Mouse (Mus musculus): Measurements from ENCODE around the gene Ubn1. TPM values are rescaled to one million over a fixed set of nuclear protein-coding genes. Genes with fewer than 3 reads are reported as not detected.

Ubn1 gene
- total and polyA plus RNA-seq, 2 experiments = 11.5 to 15.6 TPM

DNA sequence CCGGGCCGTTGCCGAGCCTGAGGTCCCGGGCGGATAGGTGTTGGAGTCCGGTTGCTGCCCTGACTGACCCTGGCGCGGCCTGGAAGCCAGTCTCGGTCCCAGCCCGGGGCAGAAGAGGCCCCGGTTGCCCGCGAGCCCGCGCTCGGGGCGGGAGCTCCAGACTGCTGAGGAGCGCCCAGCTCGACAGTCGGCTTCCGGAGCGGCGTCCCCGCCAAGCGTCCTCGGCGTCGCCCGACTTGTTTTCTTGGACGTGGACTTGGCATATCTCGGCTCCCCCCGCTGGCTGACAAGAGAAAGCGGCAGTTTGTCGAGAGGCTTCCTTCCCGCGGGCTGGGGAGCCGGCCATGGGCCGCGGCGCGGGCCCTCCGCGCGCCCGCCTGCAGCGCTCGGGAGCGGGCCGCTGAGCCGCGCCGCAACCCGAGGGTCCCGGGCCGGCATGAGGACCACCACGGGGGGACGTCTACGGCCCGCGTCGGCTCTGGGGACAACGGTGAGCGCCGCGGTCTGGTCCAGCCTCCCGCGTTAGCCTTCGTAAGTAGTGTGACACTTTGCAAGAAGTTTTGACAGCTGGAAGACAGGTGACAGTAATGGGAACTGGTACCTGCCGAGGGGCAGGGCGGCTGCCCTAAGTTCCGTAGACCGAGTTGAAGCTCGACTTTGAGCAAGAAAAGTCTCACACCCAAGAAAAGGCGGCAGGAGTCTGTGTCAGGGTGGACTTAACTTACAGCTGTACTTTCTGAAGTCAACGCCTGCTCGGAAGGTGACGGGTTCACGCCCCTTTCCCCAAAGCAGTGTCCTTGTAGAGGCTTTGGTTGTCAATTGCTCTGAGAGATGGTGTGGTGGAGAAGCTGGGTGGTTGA, 624 bp downstream of the Ubn1 start:
- peak overlapping the region; percentile 79 for H3K9ac ChIP-seq (ENCODE audit: low read depth, low read length)
- peaks cover 3% of the 10 kb centered on the region; the same call in 1 of the 2 replicates for H3K79me2 ChIP-seq (ENCODE audit: control insufficient read depth, insufficient read depth, low read length)
- WGBS = under 1% methylated on average over 78 of the region's 78 CpGs
- peak overlapping the region; percentile 70 for H3K4me3 ChIP-seq (ENCODE audit: insufficient read depth, low read depth, low read length)
- TF ChIP-seq POLR2A (IDR thresholded peaks at IDR 0.05; ENCODE audit: extremely low read depth, insufficient read depth, low read length) (no peak), CTCF (IDR thresholded peaks at IDR 0.05; ENCODE audit: low read depth, low read length) (no peak; the same call in 1 of the 2 replicates)
- H3K36me3 ChIP-seq (ENCODE audit: control insufficient read depth, insufficient read depth, low read length) = peaks cover 24% of the 10 kb centered on the region
- no peaks in the 10 kb centered on the region for H3K27me3 ChIP-seq (ENCODE audit: control insufficient read depth, insufficient read depth, low read length)
- peak overlapping the region; percentile 83 for H3K27ac ChIP-seq (replicated peaks; ENCODE audit: insufficient read depth, low read depth, low read length)
- H3K4me1 ChIP-seq (ENCODE audit: control insufficient read depth, insufficient read depth, low read length) = peaks cover 6% of the 10 kb centered on the region
- peak; percentile 55 for DNase-seq (ENCODE audit: extremely low read depth, low read depth, low spot score)

GRCm38 (mm10) chr16:5058114-5058513, 8.3 kb downstream of the Ubn1 start:
- peak; percentile 13 for DNase-seq (ENCODE audit: extremely low read depth, low read depth, low spot score)
- Histone ChIP-seq H3K27me3 (ENCODE audit: control insufficient read depth, insufficient read depth, low read length) (no peaks in the 10 kb centered on the region), H3K9ac (ENCODE audit: low read depth, low read length) (no peak overlapping the region), H3K4me1 (ENCODE audit: control insufficient read depth, insufficient read depth, low read length) (no peaks in the 10 kb centered on the region), H3K79me2 (ENCODE audit: control insufficient read depth, insufficient read depth, low read length) (peaks cover 3% of the 10 kb centered on the region; the same call in 1 of the 2 replicates), H3K36me3 (ENCODE audit: control insufficient read depth, insufficient read depth, low read length) (peaks cover 54% of the 10 kb centered on the region), H3K4me3 (ENCODE audit: insufficient read depth, low read depth, low read length) (no peak overlapping the region), H3K27ac (replicated peaks; ENCODE audit: insufficient read depth, low read depth, low read length) (no peak overlapping the region)
- TF ChIP-seq POLR2A (IDR thresholded peaks at IDR 0.05; ENCODE audit: extremely low read depth, insufficient read depth, low read length) = no peak
- TF ChIP-seq CTCF (IDR thresholded peaks at IDR 0.05; ENCODE audit: low read depth, low read length) = no peak
- WGBS = 95% methylated on average over 1 of the region's 1 CpGs

- H3K9ac ChIP-seq (ENCODE audit: low read depth, low read length) = no peak overlapping the region
- no peaks in the 10 kb centered on the region for H3K27me3 ChIP-seq (ENCODE audit: control insufficient read depth, insufficient read depth, low read length)
- no peaks in the 10 kb centered on the region for H3K4me1 ChIP-seq (ENCODE audit: control insufficient read depth, insufficient read depth, low read length)
- no peak for DNase-seq (ENCODE audit: extremely low read depth, low read depth, low spot score)
- no peaks in the 10 kb centered on the region for H3K79me2 ChIP-seq (ENCODE audit: control insufficient read depth, insufficient read depth, low read length)
- H3K27ac ChIP-seq (replicated peaks; ENCODE audit: insufficient read depth, low read depth, low read length) = no peak overlapping the region
- TF ChIP-seq CTCF (IDR thresholded peaks at IDR 0.05; ENCODE audit: low read depth, low read length) (no peak), POLR2A (IDR thresholded peaks at IDR 0.05; ENCODE audit: extremely low read depth, insufficient read depth, low read length) (no peak)
- peaks cover 64% of the 10 kb centered on the region for H3K36me3 ChIP-seq (ENCODE audit: control insufficient read depth, insufficient read depth, low read length)
- WGBS = 85% methylated on average over 4 of the region's 4 CpGs
- no peak overlapping the region for H3K4me3 ChIP-seq (ENCODE audit: insufficient read depth, low read depth, low read length)
Observed at GRCm38 (mm10) chr16:5063472-5063871, 13.6 kb downstream of the Ubn1 start.

DNA sequence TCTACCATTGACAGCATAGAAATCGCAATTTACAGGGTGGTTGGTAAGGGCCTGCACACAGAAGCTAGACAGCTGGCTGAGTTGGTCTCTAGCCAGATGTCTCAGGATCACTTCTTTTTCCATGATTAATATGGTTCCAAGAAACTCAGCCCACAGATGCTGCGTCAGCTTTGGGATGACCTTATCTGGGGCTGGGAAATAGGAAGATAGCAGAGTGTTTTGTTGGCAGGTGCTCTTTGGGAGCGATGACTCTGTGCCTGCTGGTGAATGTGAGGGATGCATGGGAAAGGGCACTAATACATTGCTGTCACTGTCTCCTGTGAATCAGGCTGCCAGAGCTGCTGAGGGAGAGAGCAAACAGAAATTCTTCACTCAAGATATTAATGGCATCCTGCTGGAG, 20.5 kb downstream of the Ubn1 start:
- H3K27ac ChIP-seq (replicated peaks; ENCODE audit: insufficient read depth, low read depth, low read length) = no peak overlapping the region
- no peaks in the 10 kb centered on the region for H3K27me3 ChIP-seq (ENCODE audit: control insufficient read depth, insufficient read depth, low read length)
- TF ChIP-seq CTCF (IDR thresholded peaks at IDR 0.05; ENCODE audit: low read depth, low read length) = no peak
- no peak for TF ChIP-seq POLR2A (IDR thresholded peaks at IDR 0.05; ENCODE audit: extremely low read depth, insufficient read depth, low read length)
- H3K4me3 ChIP-seq (ENCODE audit: insufficient read depth, low read depth, low read length) = no peak overlapping the region
- 71% methylated on average over 3 of the region's 3 CpGs for WGBS
- no peaks in the 10 kb centered on the region for H3K4me1 ChIP-seq (ENCODE audit: control insufficient read depth, insufficient read depth, low read length)
- peaks cover 71% of the 10 kb centered on the region for H3K36me3 ChIP-seq (ENCODE audit: control insufficient read depth, insufficient read depth, low read length)
- no peaks in the 10 kb centered on the region for H3K79me2 ChIP-seq (ENCODE audit: control insufficient read depth, insufficient read depth, low read length)
- no peak overlapping the region for H3K9ac ChIP-seq (ENCODE audit: low read depth, low read length)
- DNase-seq (ENCODE audit: extremely low read depth, low read depth, low spot score) = no peak

- Histone ChIP-seq H3K36me3 (ENCODE audit: control insufficient read depth, insufficient read depth, low read length) (peaks cover 77% of the 10 kb centered on the region), H3K27ac (replicated peaks; ENCODE audit: insufficient read depth, low read depth, low read length) (no peak overlapping the region), H3K79me2 (ENCODE audit: control insufficient read depth, insufficient read depth, low read length) (no peaks in the 10 kb centered on the region), H3K4me1 (ENCODE audit: control insufficient read depth, insufficient read depth, low read length) (no peaks in the 10 kb centered on the region), H3K27me3 (ENCODE audit: control insufficient read depth, insufficient read depth, low read length) (no peaks in the 10 kb centered on the region), H3K4me3 (ENCODE audit: insufficient read depth, low read depth, low read length) (no peak overlapping the region), H3K9ac (ENCODE audit: low read depth, low read length) (no peak overlapping the region)
- 90% methylated on average over 7 of the region's 7 CpGs for WGBS
- no peak for DNase-seq (ENCODE audit: extremely low read depth, low read depth, low spot score)
- TF ChIP-seq CTCF (IDR thresholded peaks at IDR 0.05; ENCODE audit: low read depth, low read length) (no peak), POLR2A (IDR thresholded peaks at IDR 0.05; ENCODE audit: extremely low read depth, insufficient read depth, low read length) (no peak)
Observed at GRCm38 (mm10) chr16:5071974-5072373, 22.1 kb downstream of the Ubn1 start.

DNA sequence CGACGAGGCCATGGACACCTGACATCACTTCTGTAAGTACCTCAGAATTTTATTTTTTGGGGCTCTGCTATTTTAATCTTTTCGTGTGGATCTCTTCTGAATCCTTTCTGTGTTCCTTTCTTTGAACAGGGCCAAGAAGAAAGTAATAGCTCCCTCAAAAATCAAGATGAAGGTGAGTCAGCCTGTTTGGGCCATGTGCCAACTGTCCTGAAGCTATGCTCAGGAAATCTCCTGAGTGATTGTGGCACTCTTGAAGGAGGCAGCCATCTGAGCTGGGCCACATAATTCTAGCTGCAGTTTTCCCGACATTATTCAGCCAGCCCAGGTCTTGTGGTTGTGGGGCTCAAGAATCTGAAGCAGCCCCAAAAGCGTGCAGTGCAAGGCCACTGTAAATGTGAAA, 24.5 kb downstream of the Ubn1 start:
- H3K4me1 ChIP-seq (ENCODE audit: control insufficient read depth, insufficient read depth, low read length) = no peaks in the 10 kb centered on the region
- H3K36me3 ChIP-seq (ENCODE audit: control insufficient read depth, insufficient read depth, low read length) = peaks cover 73% of the 10 kb centered on the region
- no peaks in the 10 kb centered on the region for H3K79me2 ChIP-seq (ENCODE audit: control insufficient read depth, insufficient read depth, low read length)
- WGBS = 92% methylated on average over 5 of the region's 5 CpGs
- TF ChIP-seq POLR2A (IDR thresholded peaks at IDR 0.05; ENCODE audit: extremely low read depth, insufficient read depth, low read length) = no peak
- TF ChIP-seq CTCF (IDR thresholded peaks at IDR 0.05; ENCODE audit: low read depth, low read length) = no peak
- H3K27me3 ChIP-seq (ENCODE audit: control insufficient read depth, insufficient read depth, low read length) = no peaks in the 10 kb centered on the region
- H3K4me3 ChIP-seq (ENCODE audit: insufficient read depth, low read depth, low read length) = no peak overlapping the region
- H3K27ac ChIP-seq (replicated peaks; ENCODE audit: insufficient read depth, low read depth, low read length) = no peak overlapping the region
- DNase-seq (ENCODE audit: extremely low read depth, low read depth, low spot score) = no peak
- H3K9ac ChIP-seq (ENCODE audit: low read depth, low read length) = no peak overlapping the region
